Mouse (Mus musculus): ENCODE results near the gene Marc2. TPM values are rescaled to one million over a fixed set of nuclear protein-coding genes. Genes with fewer than 3 reads are reported as not detected.

Gene Marc2
- total and polyA plus RNA-seq, 3 experiments: 117 to 409 (median 288) TPM

Small RNA genes lying within 50 kb of the gene (microRNA-seq; reads per million reads assigned to microRNA genes)
- gene Mir1981: 510 to 519 reads per million in 2 experiments

Other genes starting within 250 kb of the Marc2 start
- 10 to 100 TPM in 1 of 2 experiments, 1 to 10 TPM in 1; 7.0 to 17.3 TPM for gene Hlx, start 113.8 kb downstream of the Marc2 start, total RNA-seq (2021)
- gene Hlx, start 113.8 kb downstream of the Marc2 start, polyA plus RNA-seq (2012; rRNA removed): 28.0 and 37.9 TPM in 2 replicates
- 1 to 10 TPM in 1 of 2 experiments, under 1 TPM in 1; 0.83 to 4.4 TPM for gene Marc1, start 35.1 kb downstream of the Marc2 start, total RNA-seq (2021)
- 5.0 and 7.5 TPM in 2 replicates for gene Marc1, start 35.1 kb downstream of the Marc2 start, polyA plus RNA-seq (2012; rRNA removed)
- gene C130074G19Rik, start 36.8 kb upstream of the Marc2 start, total RNA-seq (2021): 10 to 100 TPM; 26.9 to 43.6 TPM
- gene C130074G19Rik, start 36.8 kb upstream of the Marc2 start, polyA plus RNA-seq (2012; rRNA removed): 8.9 and 9.8 TPM in 2 replicates
- 1 to 10 TPM; 5.3 to 9.6 TPM for gene Mark1, start 153.1 kb upstream of the Marc2 start, total RNA-seq (2021)
- gene Mark1, start 153.1 kb upstream of the Marc2 start, polyA plus RNA-seq (2012; rRNA removed): 4.5 and 4.9 TPM in 2 replicates

Measured in adrenal gland, adult 2 months (tissue).